Mouse (Mus musculus) heart, embryonic 11.5 days (tissue): Measurements from ENCODE around the gene Lyar. TPM values are rescaled to one million over a fixed set of nuclear protein-coding genes. Genes with fewer than 3 reads are reported as not detected.

Experiments used
- ATAC-seq: fragments of 200-750 bp; cut with Nextera tagmentation; replicated peaks from 2 replicates; pipeline ENCODE4 v1.8.0; 2017; ENCODE audit warnings: moderate library complexity; ENCODE audit not compliant: insufficient number of reproducible peaks, low FRiP score, low TSS enrichment
- H3K27ac ChIP-seq: fragments of 300-500 bp; sonication (generic); 2 replicates; pipeline ENCODE4 v1.5.1; 2014; ENCODE audit warnings: mild to moderate bottlenecking, low read depth, low read length
- H3K27me3 ChIP-seq: fragments of 300-500 bp; sonication (generic); 2 replicates; pipeline ENCODE4 v1.6.1; 2014; ENCODE audit warnings: mild to moderate bottlenecking, low read length, mixed read lengths; ENCODE audit not compliant: control insufficient read depth, insufficient read depth
- H3K36me3 ChIP-seq: fragments of 300-500 bp; sonication (generic); 2 replicates; pipeline ENCODE4 v1.6.1; 2014; ENCODE audit warnings: mild to moderate bottlenecking, low read length, moderate library complexity, mixed read lengths; ENCODE audit not compliant: control insufficient read depth, insufficient read depth
- H3K4me1 ChIP-seq: fragments of 300-500 bp; sonication (generic); 2 replicates; pipeline ENCODE4 v1.6.1; 2014; ENCODE audit warnings: low read length; ENCODE audit not compliant: control insufficient read depth, insufficient read depth
- H3K4me2 ChIP-seq: fragments of 300-500 bp; sonication (generic); 2 replicates; pipeline ENCODE4 v1.6.1; 2014; ENCODE audit warnings: mild to moderate bottlenecking, moderate library complexity
- H3K4me3 ChIP-seq: fragments of 300-500 bp; sonication (generic); 2 replicates; pipeline ENCODE4 v1.5.1; 2014; ENCODE audit warnings: low read depth, low read length
- H3K9ac ChIP-seq: fragments of 300-500 bp; sonication (generic); 2 replicates; pipeline ENCODE4 v1.6.1; 2014; ENCODE audit warnings: mild to moderate bottlenecking, low read depth, low read length, moderate library complexity
- H3K9me3 ChIP-seq: fragments of 300-500 bp; sonication (generic); replicated peaks from 2 replicates; pipeline ENCODE4 v1.6.1; 2016; ENCODE audit warnings: low read length; ENCODE audit not compliant: control insufficient read depth
- WGBS: fragments of 180-500 bp; shearing (Covaris S2); extraction: QIAGEN DNeasy Blood & Tissue Kit; methylation state at CpG from one replicate; pipeline ENCODE4 v1.1.7; 2014; ENCODE audit not compliant: insufficient replicate concordance; 5-methylcytosine and 5-hydroxymethylcytosine counted together
- polyA plus RNA-seq: library from polyadenylated mRNA; unstranded; fragments of >200 nt; fragmentation: Nextera tagmentation; extraction: Ambion mirVana; gene quantifications from 2 replicates; pipeline ENCODE4 v1.2.1, GENCODE M21; 2014

Lyar gene
- polyA plus RNA-seq, 1 experiment from 2014 or later, result 65.1 TPM

DNA sequence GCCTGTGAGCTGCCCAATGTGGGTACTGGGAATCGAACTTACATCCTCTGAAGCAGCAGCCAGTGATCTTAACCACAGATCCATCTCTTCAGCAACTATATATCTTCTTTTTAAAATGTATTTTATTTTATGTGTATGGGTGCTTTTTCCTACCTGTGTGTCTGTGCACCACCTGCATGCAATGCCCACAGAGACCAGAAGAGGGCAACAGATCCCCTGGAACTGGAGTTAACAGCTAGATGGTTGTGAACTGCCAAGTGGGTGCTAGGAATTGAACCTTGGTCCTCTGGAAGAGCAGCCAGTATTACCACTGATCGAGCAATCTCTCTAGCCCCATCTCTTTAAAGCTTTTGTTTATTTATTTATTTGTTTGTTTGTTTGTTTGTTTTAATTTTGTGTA, 16.4 kb downstream of the Lyar start:
- no peak for ATAC-seq
- no peaks in the 10 kb centered on the region for H3K9me3 ChIP-seq
- H3K4me1 ChIP-seq, result no peaks in the 10 kb centered on the region
- H3K4me2 ChIP-seq, result no peak overlapping the region
- H3K27me3 ChIP-seq, result no peaks in the 10 kb centered on the region
- H3K36me3 ChIP-seq, result peaks cover 11% of the 10 kb centered on the region
- WGBS, result 84% methylated on average over 2 of the region's 2 CpGs
- no peak overlapping the region for H3K4me3 ChIP-seq
- H3K9ac ChIP-seq, result no peak overlapping the region
- no peak overlapping the region for H3K27ac ChIP-seq

DNA sequence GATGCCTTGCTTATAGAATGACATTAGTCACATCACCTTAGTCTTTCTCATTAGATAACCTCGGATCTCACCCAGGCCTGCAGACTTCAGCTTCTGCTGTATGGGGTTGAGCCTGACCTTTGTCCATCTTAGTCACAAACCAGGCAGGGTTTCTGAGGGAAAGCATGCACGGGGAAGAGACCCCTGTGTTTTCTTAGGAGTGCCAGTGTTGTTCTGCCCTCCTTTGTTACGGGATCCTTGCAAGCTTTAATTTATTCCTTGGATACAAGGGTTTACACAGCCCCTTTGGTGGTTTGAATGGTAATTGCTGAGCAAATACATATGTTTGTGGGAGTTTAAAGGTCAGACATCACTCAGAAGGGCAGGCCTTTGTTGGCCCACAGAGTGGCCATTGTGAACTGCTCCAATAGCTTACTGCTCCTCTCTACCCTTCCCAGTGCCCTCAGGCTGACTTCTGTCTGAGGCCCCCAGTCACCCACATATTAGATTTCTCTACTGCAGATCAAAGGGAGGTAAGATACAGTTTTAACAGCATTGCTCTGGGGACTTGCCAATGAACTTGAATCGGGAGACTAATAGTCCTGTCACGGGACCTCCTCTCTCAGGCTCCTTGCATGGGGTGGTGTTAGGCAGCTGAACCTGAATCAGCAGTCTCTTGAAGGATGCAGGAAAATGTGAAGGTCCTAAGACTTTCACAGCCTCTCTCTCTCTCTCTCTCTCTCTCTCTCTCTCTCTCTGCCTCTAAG, 20.6 kb downstream of the Lyar start:
- Histone ChIP-seq H3K27me3 (no peaks in the 10 kb centered on the region), H3K4me1 (no peaks in the 10 kb centered on the region), H3K27ac (no peak overlapping the region), H3K9ac (no peak overlapping the region), H3K9me3 (no peaks in the 10 kb centered on the region), H3K4me3 (no peak overlapping the region), H3K4me2 (no peak overlapping the region), H3K36me3 (no peaks in the 10 kb centered on the region)
- 64% methylated on average over 5 of the region's 5 CpGs for whole genome bisulfite sequencing
- ATAC-seq, result no peak

DNA sequence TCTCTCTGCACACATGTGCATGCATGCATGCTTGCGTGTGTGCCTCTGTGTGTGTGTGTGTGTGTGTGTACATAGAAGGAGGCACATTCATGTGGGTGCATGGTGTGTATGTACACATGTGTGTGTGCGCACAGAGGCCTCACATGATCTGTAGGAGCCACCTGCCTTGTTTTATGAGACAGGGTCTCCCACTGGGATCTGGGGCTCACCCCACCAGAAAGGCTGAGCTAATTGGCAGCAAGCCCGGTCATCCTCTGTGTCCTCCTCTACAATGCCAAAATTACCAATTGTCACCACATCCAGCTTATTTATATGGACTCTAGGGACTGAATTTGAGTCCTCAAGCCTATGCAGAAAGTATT, 21.2 kb downstream of the Lyar start:
- Histone ChIP-seq H3K36me3 (no peaks in the 10 kb centered on the region), H3K9ac (no peak overlapping the region), H3K27ac (no peak overlapping the region), H3K27me3 (no peaks in the 10 kb centered on the region), H3K4me2 (no peak overlapping the region), H3K4me3 (no peak overlapping the region), H3K9me3 (no peaks in the 10 kb centered on the region), H3K4me1 (no peaks in the 10 kb centered on the region)
- 84% methylated on average over 3 of the region's 3 CpGs for WGBS
- ATAC-seq, result no peak

DNA sequence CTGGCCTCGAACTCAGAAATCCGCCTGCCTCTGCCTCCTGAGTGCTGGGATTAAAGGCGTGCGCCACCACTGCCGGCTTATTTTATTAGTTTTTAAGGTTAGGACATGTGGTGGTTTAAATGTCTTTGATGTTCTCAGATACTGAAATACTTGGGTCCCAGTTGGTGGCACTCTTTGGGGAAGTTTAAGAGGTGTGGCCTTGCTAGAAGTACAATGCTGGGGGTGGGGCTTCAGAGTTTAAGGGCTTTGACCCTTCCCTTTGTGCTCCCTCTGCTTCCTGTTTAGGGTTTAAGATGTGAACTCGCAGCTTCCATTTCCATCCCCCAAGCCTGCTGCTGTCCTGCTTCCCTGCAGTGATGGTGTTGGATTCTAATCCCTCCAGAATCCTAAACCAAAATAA, 21.7 kb downstream of the Lyar start:
- no peak overlapping the region for H3K4me3 ChIP-seq
- no peak overlapping the region for H3K4me2 ChIP-seq
- no peak overlapping the region for H3K9ac ChIP-seq
- H3K9me3 ChIP-seq, result no peaks in the 10 kb centered on the region
- no peaks in the 10 kb centered on the region for H3K36me3 ChIP-seq
- no peaks in the 10 kb centered on the region for H3K4me1 ChIP-seq
- no peak overlapping the region for H3K27ac ChIP-seq
- WGBS, result 79% methylated on average over 6 of the region's 6 CpGs
- no peaks in the 10 kb centered on the region for H3K27me3 ChIP-seq
- no peak for ATAC-seq

DNA sequence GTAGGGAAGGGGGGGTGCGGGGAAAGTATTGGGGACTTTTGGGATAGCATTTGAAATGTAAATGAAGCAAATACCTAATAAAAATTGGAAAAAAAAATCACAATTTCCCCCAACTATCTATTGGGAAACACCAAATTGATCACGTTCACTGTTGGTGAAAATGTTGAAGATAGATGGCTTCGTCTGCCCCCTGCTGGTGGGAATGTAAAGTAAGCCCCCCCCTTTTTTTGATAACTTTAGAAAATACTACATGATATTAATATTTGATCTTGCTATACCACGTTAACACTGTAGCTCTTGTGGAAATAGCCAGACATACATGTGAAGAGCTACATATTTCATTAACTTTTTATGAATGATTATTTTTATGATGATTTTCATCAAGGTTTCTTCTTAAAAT, 34.9 kb downstream of the Lyar start:
- 45% methylated on average over 4 of the region's 4 CpGs for WGBS
- no peaks in the 10 kb centered on the region for H3K36me3 ChIP-seq
- no peaks in the 10 kb centered on the region for H3K9me3 ChIP-seq
- H3K4me1 ChIP-seq, result no peaks in the 10 kb centered on the region
- H3K4me2 ChIP-seq, result no peak overlapping the region
- no peak overlapping the region for H3K4me3 ChIP-seq
- 0 out of 2 replicates have a peak, but pooled peaks cover 2% of the 10 kb centered on the region for H3K27me3 ChIP-seq
- no peak for ATAC-seq
- no peak overlapping the region for H3K9ac ChIP-seq
- 0 out of 2 replicates have a peak overlapping the region, but pooled peaks have one; percentile 29 for H3K27ac ChIP-seq

DNA sequence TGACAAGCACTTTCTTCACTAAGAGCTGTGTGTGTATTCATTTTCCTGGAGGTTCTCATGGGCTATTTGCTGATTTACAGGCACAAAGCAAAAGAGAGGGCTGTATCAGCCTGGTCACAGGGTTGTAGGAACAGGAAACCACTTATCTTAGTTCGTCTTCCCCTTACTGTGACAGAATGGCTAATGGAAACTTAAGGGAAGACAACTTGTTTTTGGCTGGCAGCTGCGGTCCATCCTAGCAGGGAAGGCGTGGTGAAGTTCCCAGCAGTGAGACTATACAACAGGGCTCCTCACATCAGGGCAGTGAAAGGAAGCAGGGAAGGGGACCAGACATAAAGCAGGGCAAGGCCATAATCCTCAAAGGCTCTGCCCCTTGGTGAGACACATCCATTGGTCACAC, 35.4 kb downstream of the Lyar start:
- Histone ChIP-seq H3K4me3 (no peak overlapping the region), H3K9ac (no peak overlapping the region), H3K36me3 (no peaks in the 10 kb centered on the region), H3K27me3 (0 out of 2 replicates have a peak, but pooled peaks cover 2% of the 10 kb centered on the region), H3K4me1 (no peaks in the 10 kb centered on the region), H3K27ac (peak overlapping the region; percentile 57), H3K4me2 (no peak overlapping the region), H3K9me3 (no peaks in the 10 kb centered on the region)
- peak; percentile 57; the same call in 1 of the 2 replicates for ATAC-seq
- WGBS, result 50% methylated on average over 3 of the region's 3 CpGs

DNA sequence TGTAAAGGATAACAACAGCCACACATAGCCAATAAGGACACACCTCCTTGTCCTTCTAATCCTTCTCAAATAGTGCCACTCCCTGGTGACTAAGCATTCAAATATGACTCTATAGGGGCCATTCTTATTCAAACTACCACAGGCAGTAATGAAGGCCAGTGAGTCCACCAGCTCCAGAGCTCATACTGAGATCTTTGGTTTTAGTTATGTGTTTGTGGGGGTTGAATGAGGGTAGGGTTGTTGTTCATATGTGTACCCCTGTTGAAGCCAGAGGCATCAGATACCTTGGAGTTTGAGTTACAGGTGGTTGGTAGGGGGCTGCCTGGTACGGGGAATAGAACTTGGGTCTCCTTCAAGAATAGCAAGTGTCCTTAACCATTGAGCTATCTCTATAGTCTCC, 36.3 kb downstream of the Lyar start:
- H3K4me3 ChIP-seq, result no peak overlapping the region
- H3K4me2 ChIP-seq, result no peak overlapping the region
- H3K36me3 ChIP-seq, result no peaks in the 10 kb centered on the region
- H3K4me1 ChIP-seq, result 0 out of 2 replicates have a peak, but pooled peaks cover 4% of the 10 kb centered on the region
- 70% methylated on average over 1 of the region's 1 CpGs for WGBS
- H3K9ac ChIP-seq, result no peak overlapping the region
- H3K27ac ChIP-seq, result no peak overlapping the region
- H3K9me3 ChIP-seq, result no peaks in the 10 kb centered on the region
- 0 out of 2 replicates have a peak, but pooled peaks cover 2% of the 10 kb centered on the region for H3K27me3 ChIP-seq
- no peak for ATAC-seq

DNA sequence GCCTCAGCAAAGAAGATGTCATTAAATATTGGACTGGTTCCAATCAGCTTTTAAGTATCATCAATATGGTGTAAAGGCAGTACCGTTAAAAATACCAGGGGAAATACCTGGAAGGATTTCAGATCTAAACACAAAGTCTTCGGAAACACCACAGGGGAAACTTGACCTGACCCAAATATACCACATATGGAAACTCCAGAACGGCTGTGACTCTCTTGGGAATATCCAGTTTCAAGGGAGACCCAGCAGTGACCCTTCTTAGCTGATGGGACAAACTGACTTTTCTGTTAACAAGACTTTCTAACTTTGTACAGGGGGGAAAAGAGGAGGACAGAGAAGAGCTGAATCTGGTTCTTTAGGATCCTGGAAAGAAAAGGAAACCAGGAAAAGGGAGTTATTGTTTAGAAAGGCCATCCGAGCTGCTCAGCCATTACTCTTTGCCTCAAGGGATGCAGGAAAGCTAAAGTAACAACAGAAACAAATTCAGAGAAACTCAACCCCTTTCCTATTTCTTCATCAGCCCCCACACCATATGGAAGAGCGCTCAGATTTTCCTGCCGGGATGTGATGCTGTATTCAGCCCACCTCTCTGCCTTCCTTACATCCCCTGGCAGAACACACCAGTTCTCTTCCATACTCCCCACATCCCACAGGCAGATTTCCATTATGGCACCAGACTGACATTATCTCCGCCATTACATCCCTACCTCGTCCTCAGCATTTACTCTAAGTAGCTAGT, 37.9 kb downstream of the Lyar start:
- H3K4me1 ChIP-seq, result 0 out of 2 replicates have a peak, but pooled peaks cover 4% of the 10 kb centered on the region
- 75% methylated on average over 8 of the region's 8 CpGs for WGBS
- no peak for ATAC-seq
- no peaks in the 10 kb centered on the region for H3K9me3 ChIP-seq
- H3K4me2 ChIP-seq, result no peak overlapping the region
- no peak overlapping the region for H3K27ac ChIP-seq
- H3K4me3 ChIP-seq, result no peak overlapping the region
- no peak overlapping the region for H3K9ac ChIP-seq
- 0 out of 2 replicates have a peak, but pooled peaks cover 2% of the 10 kb centered on the region for H3K27me3 ChIP-seq
- 0 out of 2 replicates have a peak, but pooled peaks cover under 1% of the 10 kb centered on the region for H3K36me3 ChIP-seq
